Mouse (Mus musculus) liver, embryonic 12.5 days (tissue): Measurements from ENCODE around the gene Ccdc163. TPM values are rescaled to one million over a fixed set of nuclear protein-coding genes. Genes with fewer than 3 reads are reported as not detected.
"Not testable (repeated sequence)": the region's sequence is repeated elsewhere in the genome, so short reads cannot be mapped to it uniquely, and the experiment has no call there.

Experiments used
- ATAC-seq: fragments of 200-750 bp; cut with Nextera tagmentation; 2 replicates; pipeline ENCODE4 v1.8.0; 2017; ENCODE audit warnings: moderate number of reproducible peaks, mild to moderate bottlenecking, moderate library complexity
- H3K27ac ChIP-seq: fragments of 300-500 bp; sonication (generic); 2 replicates; pipeline ENCODE4 v1.5.1; 2016; ENCODE audit warnings: mild to moderate bottlenecking
- H3K27me3 ChIP-seq: fragments of 300-500 bp; sonication (generic); replicated peaks from 2 replicates; pipeline ENCODE4 v1.6.1; 2016; ENCODE audit warnings: mild to moderate bottlenecking, moderate library complexity
- H3K36me3 ChIP-seq: fragments of 300-500 bp; sonication (generic); 2 replicates; pipeline ENCODE4 v1.6.1; 2016; ENCODE audit warnings: mild to moderate bottlenecking, moderate library complexity
- H3K4me1 ChIP-seq: fragments of 300-500 bp; sonication (generic); 2 replicates; pipeline ENCODE4 v1.6.1; 2016
- H3K4me2 ChIP-seq: fragments of 300-500 bp; sonication (generic); 2 replicates; pipeline ENCODE4 v1.6.1; 2016; ENCODE audit warnings: mild to moderate bottlenecking, moderate library complexity
- H3K4me3 ChIP-seq: fragments of 300-500 bp; sonication (generic); 2 replicates; pipeline ENCODE4 v1.5.1; 2016; ENCODE audit warnings: mild to moderate bottlenecking, moderate library complexity
- H3K9ac ChIP-seq: fragments of 300-500 bp; sonication (generic); 2 replicates; pipeline ENCODE4 v1.6.1; 2016; ENCODE audit warnings: mild to moderate bottlenecking, moderate library complexity
- H3K9me3 ChIP-seq: fragments of 300-500 bp; sonication (generic); replicated peaks from 2 replicates; pipeline ENCODE4 v1.6.1; 2016; ENCODE audit warnings: mild to moderate bottlenecking, moderate library complexity
- WGBS: fragments of 180-500 bp; shearing (Covaris S2); methylation state at CpG from one replicate; pipeline ENCODE4 v1.1.7; 2016; ENCODE audit not compliant: insufficient replicate concordance; 5-methylcytosine and 5-hydroxymethylcytosine counted together
- polyA plus RNA-seq: library from polyadenylated mRNA; unstranded; fragments of >200 nt; fragmentation: Nextera tagmentation; extraction: Ambion mirVana; gene quantifications from 2 replicates; pipeline ENCODE4 v1.2.1, GENCODE M21; 2016

The Ccdc163 gene
- polyA plus RNA-seq, 1 experiment from 2014 or later, result 17.5 TPM

DNA sequence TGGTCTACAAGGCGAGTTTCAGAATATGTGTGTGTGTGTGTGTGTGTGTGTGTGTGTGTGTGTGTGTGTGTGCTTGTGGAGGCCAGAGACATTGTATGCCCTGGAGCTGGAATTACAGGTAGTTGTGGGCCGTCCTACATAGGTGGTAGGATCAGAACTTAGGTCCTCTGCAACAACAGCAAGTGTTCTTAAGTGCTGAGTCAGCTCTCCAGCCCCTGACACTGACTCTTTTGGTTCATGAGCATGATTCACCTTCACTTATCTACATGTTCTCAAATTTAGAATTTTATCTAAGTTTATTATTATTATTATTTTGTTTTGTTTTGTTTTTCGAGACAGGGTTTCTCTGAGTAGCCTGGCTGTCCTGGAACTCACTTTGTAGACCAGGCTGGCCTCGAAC, 27.8 kb upstream of the Ccdc163 start:
- not testable (repeated sequence) for H3K4me3 ChIP-seq, H3K36me3 ChIP-seq, ATAC-seq, H3K9me3 ChIP-seq, H3K27ac ChIP-seq, H3K4me2 ChIP-seq, H3K9ac ChIP-seq, H3K27me3 ChIP-seq
- WGBS, result 72% methylated on average over 4 of the region's 4 CpGs
- H3K4me1 ChIP-seq, result peaks cover 33% of the 10 kb centered on the region

DNA sequence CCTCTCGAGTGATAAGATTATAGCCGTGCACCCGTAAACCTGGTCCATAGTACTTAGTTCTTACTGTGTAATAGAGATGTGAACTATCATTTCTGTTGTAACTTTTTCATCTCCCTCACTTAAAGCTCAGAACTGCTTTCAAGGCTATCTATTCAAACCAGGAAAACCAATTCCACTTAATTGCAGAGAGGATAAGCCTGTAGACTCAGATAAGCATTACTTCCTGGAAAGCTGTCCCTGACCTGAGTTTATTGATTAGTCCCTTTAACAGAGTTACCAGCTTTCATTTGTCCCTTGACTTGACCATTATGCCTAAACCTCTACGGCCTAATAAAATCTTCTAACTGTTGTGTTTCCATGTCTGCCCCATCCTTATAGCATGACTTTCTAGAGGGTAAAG, 24.4 kb upstream of the Ccdc163 start:
- Histone ChIP-seq H3K4me2 (peak overlapping the region; percentile 40; the same call in 1 of the 2 replicates), H3K27me3 (no peaks in the 10 kb centered on the region; the same call in 1 of the 2 replicates), H3K9ac (no peak overlapping the region), H3K9me3 (no peaks in the 10 kb centered on the region), H3K36me3 (peaks cover 17% of the 10 kb centered on the region), H3K27ac (no peak overlapping the region), H3K4me3 (no peak overlapping the region; the same call in 1 of the 2 replicates), H3K4me1 (peaks cover 51% of the 10 kb centered on the region)
- ATAC-seq, result peak; percentile 31; the same call in 1 of the 2 replicates
- 18% methylated on average over 4 of the region's 4 CpGs for WGBS

GRCm38 (mm10) chr4:116684665-116685064, 23.6 kb upstream of the Ccdc163 start:
- no peaks in the 10 kb centered on the region for H3K9me3 ChIP-seq
- 53% methylated on average over 2 of the region's 2 CpGs for WGBS
- ATAC-seq, result no peak
- H3K27me3 ChIP-seq, result no peaks in the 10 kb centered on the region; the same call in 1 of the 2 replicates
- H3K27ac ChIP-seq, result peak overlapping the region; percentile 91
- peaks cover 25% of the 10 kb centered on the region for H3K36me3 ChIP-seq
- H3K4me3 ChIP-seq, result peak overlapping the region; percentile 71; the same call in 1 of the 2 replicates
- no peak overlapping the region for H3K9ac ChIP-seq
- peak overlapping the region; percentile 77 for H3K4me2 ChIP-seq
- H3K4me1 ChIP-seq, result peaks cover 56% of the 10 kb centered on the region

DNA sequence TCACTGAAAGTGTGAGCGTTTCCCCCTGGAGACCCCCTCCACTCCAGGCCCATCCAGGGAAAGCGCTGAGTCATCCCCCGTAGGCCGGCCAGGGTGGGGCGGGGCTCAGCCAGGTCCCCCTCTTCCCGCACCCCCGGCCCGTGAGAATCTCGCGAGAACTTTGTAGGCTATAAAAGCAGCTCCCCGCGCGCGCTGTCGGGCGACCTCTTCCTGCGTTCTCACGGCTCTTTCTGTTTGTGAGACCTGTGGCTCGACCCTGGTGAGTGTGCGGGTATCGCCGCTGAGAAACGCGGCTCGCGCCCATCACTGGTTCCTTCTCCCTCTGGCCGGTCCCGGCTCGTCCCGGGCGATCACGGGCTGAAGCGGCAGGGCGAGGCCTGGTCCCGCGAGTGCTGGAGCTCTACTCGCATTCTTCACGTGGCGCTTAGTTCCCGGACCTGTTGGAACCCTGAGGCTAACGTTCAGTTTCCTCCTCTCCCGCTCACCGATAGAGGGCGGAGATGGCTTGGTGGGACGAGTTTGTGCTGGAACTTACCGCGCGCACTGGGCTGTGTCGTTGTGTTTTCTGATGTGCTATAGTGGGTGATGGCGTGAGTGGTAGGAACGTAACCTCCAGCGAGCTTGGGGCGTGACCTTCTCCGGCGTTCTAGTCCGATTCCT, 22.8 kb upstream of the Ccdc163 start, which contains the start of gene Prdx1:
Gene Prdx1, plus strand, starts transcription at position 143 of the 660 bp plus-strand sequence.
- Histone ChIP-seq H3K36me3 (peaks cover 33% of the 10 kb centered on the region), H3K4me1 (peaks cover 56% of the 10 kb centered on the region), H3K4me2 (peak within 1 kb of the TSS; percentile 77), H3K9ac (peak within 1 kb of the TSS; percentile 80), H3K9me3 (no peaks in the 10 kb centered on the region), H3K27me3 (no peaks in the 10 kb centered on the region; the same call in 1 of the 2 replicates), H3K27ac (peak within 1 kb of the TSS; percentile 91), H3K4me3 (peak within 1 kb of the TSS; percentile 71)
- under 1% methylated on average over 53 of the region's 56 CpGs for WGBS
- ATAC-seq, result peak; percentile 86

GRCm38 (mm10) chr4:116687041-116687440, 21.3 kb upstream of the Ccdc163 start:
- WGBS, result 42% methylated on average over 1 of the region's 1 CpGs
- Histone ChIP-seq H3K27ac (no peak overlapping the region), H3K36me3 (peaks cover 47% of the 10 kb centered on the region), H3K4me1 (peaks cover 56% of the 10 kb centered on the region), H3K27me3 (no peaks in the 10 kb centered on the region; the same call in 1 of the 2 replicates), H3K4me2 (peak overlapping the region; percentile 77), H3K4me3 (peak overlapping the region; percentile 71), H3K9ac (peak overlapping the region; percentile 80), H3K9me3 (no peaks in the 10 kb centered on the region)
- ATAC-seq, result no peak

DNA sequence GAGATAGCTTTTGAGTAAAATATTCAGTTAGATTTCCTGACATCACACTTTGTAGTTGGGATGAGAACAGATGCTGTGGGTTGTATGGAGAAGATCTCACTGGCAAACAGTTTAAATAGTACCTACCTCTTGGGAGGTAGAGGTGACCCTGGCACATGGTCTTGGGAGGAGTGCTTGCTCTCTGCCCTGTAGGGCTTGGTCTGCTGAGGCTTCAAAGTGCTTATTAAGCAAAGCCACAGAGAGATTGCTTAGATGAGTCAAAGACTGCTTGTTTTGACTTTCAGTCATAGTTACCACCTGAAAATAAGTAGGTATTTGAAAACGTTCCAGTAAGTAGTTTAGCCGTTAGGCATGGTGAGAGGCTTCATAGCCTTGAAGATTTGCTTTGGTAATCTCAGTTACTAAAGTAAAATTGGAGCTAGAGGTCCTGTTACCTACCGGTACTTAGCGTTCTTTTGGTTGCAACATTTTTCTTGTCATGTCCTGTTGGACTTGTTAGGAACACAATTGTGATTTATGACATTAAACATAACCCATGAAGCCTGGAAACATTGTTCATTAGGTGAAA, 18.9 kb upstream of the Ccdc163 start:
- no peaks in the 10 kb centered on the region for H3K27me3 ChIP-seq
- ATAC-seq, result no peak
- H3K4me3 ChIP-seq, result no peak overlapping the region
- H3K4me1 ChIP-seq, result peaks cover 39% of the 10 kb centered on the region
- no peaks in the 10 kb centered on the region for H3K9me3 ChIP-seq
- peak overlapping the region; percentile 12; the same call in 1 of the 2 replicates for H3K4me2 ChIP-seq
- peaks cover 71% of the 10 kb centered on the region for H3K36me3 ChIP-seq
- H3K9ac ChIP-seq, result no peak overlapping the region
- H3K27ac ChIP-seq, result no peak overlapping the region
- WGBS, result 82% methylated on average over 4 of the region's 4 CpGs

DNA sequence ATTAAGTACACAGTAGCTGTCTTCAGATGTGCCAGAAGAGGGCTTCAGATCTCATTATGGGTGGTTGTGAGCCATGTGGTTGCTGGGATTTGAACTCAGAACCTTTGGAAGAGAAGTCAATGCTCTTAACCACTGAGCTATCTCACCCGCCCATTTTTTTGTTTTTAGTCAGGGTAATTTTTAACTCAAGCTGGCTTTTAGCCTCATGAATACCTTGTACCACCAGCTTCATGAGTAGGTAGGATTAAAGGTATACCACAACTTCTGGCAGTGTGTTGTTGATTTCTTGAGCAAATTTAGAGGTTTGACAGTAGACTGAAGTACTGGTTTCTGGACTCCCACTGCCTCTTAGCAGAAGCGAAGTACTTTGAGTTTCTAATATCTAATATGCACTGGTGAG, 16.2 kb upstream of the Ccdc163 start:
- no peak for ATAC-seq
- Histone ChIP-seq H3K9me3 (no peaks in the 10 kb centered on the region), H3K4me2 (no peak overlapping the region), H3K9ac (no peak overlapping the region), H3K36me3 (peaks cover 96% of the 10 kb centered on the region), H3K4me3 (no peak overlapping the region), H3K27ac (no peak overlapping the region), H3K4me1 (peaks cover 18% of the 10 kb centered on the region), H3K27me3 (no peaks in the 10 kb centered on the region)
- WGBS, result 78% methylated on average over 2 of the region's 2 CpGs

GRCm38 (mm10) chr4:116693785-116694184, 14.5 kb upstream of the Ccdc163 start:
- 68% methylated on average over 2 of the region's 2 CpGs for WGBS
- no peak for ATAC-seq

GRCm38 (mm10) chr4:116698693-116699342, 9.5 kb upstream of the Ccdc163 start:
- Histone ChIP-seq H3K9ac (no peak overlapping the region), H3K4me2 (no peak overlapping the region), H3K9me3 (no peaks in the 10 kb centered on the region), H3K27ac (no peak overlapping the region), H3K36me3 (peaks cover 86% of the 10 kb centered on the region), H3K27me3 (no peaks in the 10 kb centered on the region), H3K4me3 (no peak overlapping the region), H3K4me1 (peaks cover 3% of the 10 kb centered on the region; the same call in 1 of the 2 replicates)
- no peak for ATAC-seq
- 49% methylated on average over 2 of the region's 2 CpGs for WGBS

More at GRCm38 (mm10) chr4:116693785-116694184, 14.5 kb upstream of the Ccdc163 start:
- no peak overlapping the region for H3K4me3 ChIP-seq
- H3K4me1 ChIP-seq, result peaks cover 8% of the 10 kb centered on the region; the same call in 1 of the 2 replicates
- H3K4me2 ChIP-seq, result no peak overlapping the region
- peaks cover 98% of the 10 kb centered on the region for H3K36me3 ChIP-seq
- no peaks in the 10 kb centered on the region for H3K9me3 ChIP-seq
- no peak overlapping the region for H3K27ac ChIP-seq
- H3K9ac ChIP-seq, result no peak overlapping the region
- H3K27me3 ChIP-seq, result no peaks in the 10 kb centered on the region

DNA sequence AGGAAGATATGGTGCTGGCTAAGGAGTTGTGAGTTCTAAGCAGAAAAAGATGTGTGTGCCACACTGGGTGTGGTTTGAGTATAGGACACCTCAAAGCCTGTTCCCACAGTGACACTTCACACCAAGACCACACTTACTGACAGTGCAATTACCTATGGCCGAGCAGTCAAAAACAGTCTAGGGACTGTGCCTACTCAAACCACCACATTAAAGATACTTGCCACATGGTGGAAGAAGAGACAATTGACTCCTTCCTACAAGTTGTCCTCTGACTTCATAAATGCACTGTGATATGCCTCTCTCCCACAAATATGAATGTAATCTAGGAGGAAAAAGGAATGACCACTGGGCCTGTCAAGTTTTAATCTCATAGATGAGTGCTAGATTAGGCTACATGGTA, 7.3 kb upstream of the Ccdc163 start:
- Histone ChIP-seq H3K4me2 (no peak overlapping the region), H3K4me1 (peaks cover 3% of the 10 kb centered on the region; the same call in 1 of the 2 replicates), H3K36me3 (peaks cover 72% of the 10 kb centered on the region), H3K4me3 (no peak overlapping the region), H3K9ac (no peak overlapping the region), H3K9me3 (no peaks in the 10 kb centered on the region), H3K27ac (no peak overlapping the region), H3K27me3 (no peaks in the 10 kb centered on the region)
- ATAC-seq, result no peak
- 74% methylated on average over 1 of the region's 1 CpGs for WGBS

DNA sequence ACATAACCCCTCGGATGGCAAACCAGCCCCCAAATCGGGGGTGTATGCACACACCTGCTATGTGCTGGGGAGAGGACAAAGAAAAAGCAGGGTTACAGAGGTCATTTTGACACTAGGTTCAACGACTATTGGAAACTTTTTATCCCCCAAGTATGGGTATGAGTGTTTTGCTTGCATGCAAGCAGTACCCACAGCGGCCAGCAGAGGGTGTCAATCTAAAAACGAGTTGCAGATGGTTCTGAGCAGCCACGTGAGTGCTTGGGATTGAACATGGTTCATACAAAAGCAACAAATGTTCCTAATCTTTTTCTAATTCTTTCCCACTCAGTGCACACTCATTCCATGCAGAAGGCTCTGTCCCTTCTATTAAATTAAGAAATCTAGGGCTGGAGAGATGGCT, 4.5 kb upstream of the Ccdc163 start:
- H3K9ac ChIP-seq, result no peak overlapping the region

GRCm38 (mm10) chr4:116707666-116708065, 643 bp upstream of the Ccdc163 start:
- Histone ChIP-seq H3K27ac (0 out of 2 replicates have a peak overlapping the region, but pooled peaks have one; percentile 69), H3K9ac (peak overlapping the region; percentile 72), H3K4me3 (peak overlapping the region; percentile 69), H3K4me1 (peaks cover 33% of the 10 kb centered on the region), H3K4me2 (peak overlapping the region; percentile 87), H3K9me3 (no peaks in the 10 kb centered on the region), H3K27me3 (no peaks in the 10 kb centered on the region), H3K36me3 (peaks cover 23% of the 10 kb centered on the region)
- ATAC-seq, result no peak
- 5% methylated on average over 9 of the region's 9 CpGs for WGBS

More for the DNA sequence above, 4.5 kb upstream of the Ccdc163 start:
- Histone ChIP-seq H3K36me3 (peaks cover 44% of the 10 kb centered on the region), H3K9me3 (no peaks in the 10 kb centered on the region), H3K4me2 (no peak overlapping the region), H3K4me1 (peaks cover 15% of the 10 kb centered on the region), H3K4me3 (no peak overlapping the region), H3K27ac (no peak overlapping the region), H3K27me3 (no peaks in the 10 kb centered on the region)
- no peak for ATAC-seq
- WGBS, result 31% methylated on average over 6 of the region's 6 CpGs
